Mouse (Mus musculus) thymus, adult 18-20 months (tissue): ENCODE measurements around the gene Wnt4.

Experiments
- DNase-seq, 2 experiments: peaks; one replicate each; pipeline ENCODE4 v3.0.0; 2022; ENCODE audit warnings: mixed read lengths in 2 of 2

Gene Wnt4

DNA sequence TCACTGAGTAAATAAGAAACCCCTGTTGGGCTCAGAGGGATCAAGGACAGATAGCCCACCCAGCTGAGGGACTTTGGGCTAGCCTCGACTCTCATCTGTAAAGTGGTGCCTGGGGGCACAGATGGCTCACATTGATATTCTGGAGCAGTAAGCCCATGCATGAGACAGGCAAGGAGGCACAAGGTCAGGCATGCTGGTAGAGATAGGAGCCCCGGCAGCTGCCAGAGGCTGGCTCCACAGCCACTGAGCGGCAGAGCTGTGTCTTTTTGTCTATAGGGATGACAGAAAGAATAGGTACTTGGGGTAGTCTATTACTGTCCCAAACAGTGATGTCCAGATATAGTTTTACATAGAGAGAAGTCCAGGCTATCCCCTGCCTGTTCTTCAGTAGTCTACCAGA is 4.0 kb downstream of the Wnt4 start:
- DNase-seq = no peak

DNA sequence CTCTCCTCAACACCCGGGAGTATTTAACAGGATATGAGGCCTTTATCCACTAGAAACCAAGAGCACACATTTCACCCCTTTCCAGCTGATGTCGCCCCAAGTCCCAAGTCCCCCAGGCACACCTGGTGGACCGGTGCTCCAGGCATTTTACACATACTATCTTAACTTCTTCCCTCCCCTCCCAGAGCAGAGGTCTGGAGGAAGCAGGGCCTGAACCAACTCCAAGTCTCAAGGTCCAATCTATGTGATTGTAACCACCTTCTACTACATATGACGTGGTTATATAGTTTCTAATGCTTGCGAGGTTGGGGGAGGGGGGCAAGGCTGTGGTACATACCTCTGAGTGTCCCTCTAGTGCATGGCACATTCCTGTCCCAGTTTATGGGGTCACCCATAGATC is 4.8 kb downstream of the Wnt4 start:
- no peak for DNase-seq

DNA sequence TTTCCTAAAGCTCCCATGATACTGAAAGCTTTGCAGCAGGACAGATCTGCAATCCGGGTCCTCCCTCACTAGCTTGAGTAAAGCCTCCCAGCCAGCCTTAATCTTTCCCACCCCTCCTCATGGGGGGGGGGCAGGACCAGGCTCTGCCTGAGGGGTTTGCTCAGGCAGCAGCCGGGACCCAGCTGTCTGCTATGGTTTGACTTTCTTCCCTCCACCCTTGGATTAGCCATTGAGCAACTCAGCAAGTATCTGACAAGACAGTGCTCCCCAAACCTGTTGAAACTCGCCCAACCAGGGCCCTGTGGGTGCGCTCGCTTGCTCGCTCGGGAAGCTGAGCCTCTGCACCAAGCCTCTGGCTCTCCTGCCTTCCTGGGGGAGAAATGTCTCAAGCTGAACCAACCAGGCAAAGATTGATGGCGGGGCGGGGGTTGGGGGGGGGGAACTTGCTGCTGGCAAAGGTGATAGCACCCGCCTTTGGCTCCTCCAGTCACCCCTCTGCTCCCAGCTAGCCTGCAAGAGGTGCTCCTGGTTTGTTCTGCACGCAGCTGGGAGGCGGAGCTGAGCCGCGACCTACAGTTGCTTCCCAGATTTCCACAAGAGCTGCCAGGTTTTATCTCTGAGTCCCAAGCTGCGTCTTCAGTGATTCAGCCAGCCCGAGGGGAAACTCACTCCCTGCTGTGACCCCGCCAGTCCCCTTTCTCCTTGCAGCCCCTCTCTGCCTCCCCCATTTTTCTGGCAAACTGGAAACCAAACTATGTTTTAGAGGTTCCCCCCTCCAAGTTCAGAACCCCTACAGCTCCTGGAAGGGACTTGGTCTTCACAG is 5.5 kb downstream of the Wnt4 start:
- DNase-seq = no peak

DNA sequence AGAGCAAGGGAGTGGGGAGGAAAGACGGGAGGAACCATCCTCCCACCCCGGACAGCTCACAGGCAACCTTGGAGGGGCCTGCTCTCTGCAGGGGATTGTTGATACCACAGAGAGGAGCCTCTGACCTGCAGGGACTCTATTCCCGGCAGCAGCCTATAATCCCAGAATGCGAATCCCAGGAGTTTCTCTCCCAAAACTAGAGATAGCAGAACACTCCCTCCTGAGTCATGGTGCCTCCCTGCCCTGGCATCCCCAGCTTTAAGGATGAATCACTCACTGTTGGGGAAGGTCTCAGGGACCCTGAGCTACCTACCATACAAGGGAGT is 6.1 kb downstream of the Wnt4 start:
- DNase-seq = no peak

DNA sequence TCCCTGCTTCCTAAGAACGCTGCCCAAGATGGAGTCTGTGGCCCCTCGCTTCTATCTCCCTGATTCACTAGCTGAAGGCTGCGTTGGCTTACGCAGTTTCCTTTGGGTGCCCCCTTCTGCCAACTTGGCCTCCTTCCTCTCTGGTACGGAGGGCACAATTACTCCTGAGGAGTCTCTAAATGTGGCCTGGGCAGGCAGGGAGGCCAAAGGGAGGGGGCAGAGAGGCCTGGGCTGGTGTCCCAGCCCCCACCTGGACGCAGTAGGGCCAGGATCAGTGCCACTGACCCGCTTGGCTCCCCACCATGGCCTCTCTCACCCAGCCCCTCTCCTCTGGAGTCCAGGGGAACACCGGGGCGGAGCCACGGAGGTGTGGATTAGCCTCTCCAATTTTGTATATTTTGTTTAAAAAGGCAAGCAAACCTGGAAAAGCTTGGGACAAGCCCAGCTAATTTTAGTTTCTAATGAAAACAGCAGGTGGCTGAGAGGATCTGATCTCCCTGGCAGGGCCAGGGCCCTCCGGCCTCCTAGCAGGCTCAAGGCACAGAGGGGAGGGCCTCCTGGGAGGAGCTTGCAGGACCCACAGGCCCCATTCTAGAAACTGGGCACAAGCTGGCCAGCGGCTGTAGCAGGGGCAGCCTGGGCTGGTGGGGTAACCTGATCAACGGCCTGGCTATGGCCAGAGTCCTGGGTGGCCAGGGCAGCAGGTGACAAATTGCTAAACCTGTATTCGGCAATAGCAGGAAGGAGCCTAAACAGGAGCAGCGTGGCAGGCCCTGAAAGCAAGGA is 8.8 kb downstream of the Wnt4 start:
- DNase-seq = no peak

DNA sequence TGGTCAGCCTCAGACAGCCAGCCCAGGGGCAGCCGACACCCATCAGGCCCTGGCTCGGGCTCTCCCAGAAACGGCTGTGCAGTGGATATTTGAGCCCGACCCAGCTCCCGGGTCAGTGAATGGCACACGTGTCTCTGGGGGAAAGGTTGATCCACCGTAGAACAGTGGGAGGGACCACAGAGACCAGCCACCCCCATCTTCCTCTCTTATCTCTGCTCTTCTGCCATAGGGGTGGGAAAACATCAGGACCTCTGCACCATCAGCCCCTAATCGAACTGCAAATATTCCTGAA is 9.3 kb downstream of the Wnt4 start:
- DNase-seq = no peak

DNA sequence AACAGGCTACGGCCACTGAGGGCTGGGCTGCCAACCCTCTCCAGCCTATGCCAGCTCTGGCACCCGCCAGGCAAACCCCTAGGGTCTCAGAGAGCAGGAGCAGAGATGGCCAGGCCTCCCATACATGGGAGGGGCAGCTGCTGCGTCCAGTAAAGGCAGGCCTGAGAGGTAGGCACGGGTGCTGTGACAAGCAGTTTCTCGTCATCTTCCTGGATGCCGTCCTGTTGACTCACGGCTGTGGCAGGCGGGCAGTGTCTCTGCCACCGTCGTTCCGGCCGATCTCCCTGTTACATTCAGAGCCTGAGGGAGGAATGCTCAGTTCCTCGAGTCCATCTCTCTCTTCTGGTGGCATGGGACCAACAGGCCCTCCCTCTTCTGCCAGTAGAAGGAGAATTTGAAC is 9.9 kb downstream of the Wnt4 start:
- no peak for DNase-seq

DNA sequence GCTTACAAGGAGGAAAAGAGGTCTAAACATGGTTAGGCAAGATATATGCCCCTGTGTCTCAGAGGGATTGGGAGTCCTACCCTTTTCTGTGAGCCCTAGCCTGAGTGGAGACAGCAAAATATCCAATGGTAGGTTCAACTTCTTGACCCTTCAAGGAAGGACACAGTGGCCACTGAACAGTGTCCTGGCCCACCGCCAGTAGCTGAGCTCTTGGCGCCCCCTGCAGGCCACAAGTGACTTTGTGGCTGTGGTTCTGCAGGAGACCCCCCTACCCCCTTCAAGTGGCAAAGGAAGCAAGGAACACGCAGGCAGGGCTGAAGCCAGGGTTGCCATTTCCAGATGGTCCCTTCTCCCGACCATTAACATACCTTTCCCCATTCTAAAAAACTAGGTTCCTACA is 10.5 kb downstream of the Wnt4 start:
- no peak for DNase-seq

DNA sequence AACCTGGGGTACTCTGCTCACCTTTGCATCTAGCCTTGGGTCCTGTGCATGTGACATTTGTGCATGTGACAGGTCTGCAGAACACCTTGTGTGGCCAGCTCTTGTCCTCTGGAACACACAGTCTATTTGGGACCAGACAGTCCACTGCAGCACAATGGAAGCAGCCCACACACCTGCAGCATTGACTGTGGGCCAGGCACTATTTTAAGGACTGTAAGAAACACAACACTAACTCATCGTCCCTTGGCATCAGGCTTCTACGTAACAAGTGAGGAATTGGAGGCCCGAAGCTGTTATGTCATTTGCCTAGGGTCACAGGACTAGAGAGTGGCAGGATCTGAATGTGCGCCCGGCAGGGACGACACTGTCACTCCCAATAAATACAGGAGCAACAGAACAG is 12.4 kb downstream of the Wnt4 start:
- no peak for DNase-seq

DNA sequence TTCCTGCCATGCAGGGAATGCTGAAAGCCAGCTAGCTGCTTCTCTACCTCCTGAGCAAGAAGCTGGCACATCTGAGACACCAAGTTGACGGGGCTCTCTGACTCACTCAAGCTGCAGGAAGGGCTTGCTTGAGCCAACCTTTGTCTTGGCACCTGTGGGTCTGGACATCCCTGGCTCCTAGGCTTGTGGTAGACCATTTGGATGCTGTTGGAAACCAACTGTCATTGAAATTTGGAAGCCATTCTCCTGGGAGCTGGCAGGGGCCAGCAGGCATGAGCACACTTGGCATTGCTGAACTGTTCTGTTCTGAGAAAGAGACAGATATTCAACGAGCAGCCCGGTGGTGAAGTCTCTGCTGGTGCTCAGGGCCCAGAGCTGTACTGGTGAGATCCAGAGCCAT is 13.0 kb downstream of the Wnt4 start:
- no peak for DNase-seq

DNA sequence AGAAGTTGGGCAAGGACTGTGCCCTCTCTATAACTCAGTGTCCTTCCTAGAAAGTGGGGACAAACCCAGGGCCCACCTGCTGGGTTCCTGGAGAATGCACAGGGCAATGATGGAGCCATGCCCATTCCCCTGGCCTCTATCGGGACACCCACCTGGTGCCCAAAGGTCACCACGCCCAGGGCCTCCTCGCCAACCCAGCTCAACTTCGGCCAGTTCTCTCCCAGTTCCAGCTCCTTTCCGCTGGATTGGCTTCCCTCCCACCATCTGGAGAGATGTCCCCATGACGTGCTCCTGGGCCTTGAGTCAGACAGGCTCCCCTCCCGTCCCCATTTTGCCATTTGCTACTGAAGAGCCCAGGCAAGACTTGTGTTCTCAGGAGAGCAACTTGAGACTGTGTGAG is 15.3 kb downstream of the Wnt4 start:
- no peak for DNase-seq

DNA sequence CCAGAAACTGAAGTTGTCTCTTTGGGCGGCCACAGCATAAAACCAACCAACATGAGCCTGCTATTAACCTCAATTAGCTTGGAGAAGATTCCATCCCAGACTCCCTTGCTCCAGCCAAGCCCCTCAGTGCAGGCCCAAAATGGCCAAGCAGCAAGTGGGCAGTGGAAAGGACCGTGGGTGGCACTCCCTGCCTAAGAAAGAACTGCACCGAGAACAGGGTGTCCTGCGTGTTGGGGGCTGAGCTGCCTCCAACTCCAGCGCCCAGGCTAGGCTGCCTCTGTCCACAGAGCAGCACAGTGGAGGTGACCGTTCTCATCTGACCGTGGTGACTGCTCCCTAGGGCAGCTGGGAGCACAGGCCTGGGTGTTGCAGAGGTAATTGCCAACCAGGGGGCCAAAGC is 16.7 kb downstream of the Wnt4 start:
- no peak for DNase-seq

DNA sequence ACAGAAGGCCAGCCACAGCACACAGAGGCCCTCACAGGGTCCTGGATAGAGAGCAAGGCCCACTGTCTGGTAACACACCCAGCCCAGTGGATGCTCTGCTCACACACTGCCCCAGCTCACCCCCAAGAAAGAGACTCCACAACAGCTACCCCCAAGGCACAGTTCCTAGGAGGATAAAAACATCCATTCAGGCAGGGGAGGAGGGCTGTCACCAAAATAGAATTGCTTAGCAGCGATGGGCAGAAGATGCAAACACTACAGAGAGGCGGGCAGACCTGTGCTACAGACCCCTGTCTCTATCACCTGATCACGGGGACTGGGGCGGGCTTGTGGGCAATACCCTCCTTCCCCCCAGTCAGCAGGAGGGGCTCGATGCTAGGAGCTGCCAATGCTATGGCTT is 17.2 kb downstream of the Wnt4 start:
- no peak for DNase-seq

DNA sequence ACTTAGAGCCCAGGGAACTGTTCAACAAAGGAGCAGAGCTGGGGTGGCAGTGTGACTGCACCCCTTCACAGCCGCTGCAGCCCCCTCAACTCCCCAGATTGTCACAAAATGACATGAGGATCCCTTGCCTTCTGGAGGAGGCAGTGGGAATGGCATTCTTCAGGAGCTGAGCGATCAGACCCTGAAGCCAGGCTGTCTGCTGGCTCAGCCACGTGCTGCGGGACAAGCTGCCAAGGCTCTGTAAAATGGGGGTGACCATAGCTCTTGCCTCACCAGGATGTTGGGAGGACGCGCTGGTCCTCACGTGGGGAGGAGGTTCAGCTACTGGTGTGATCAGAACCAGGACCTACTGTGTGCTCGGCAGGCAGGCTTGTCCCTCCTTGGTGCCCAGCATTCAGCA is 17.7 kb downstream of the Wnt4 start:
- DNase-seq = no peak

DNA sequence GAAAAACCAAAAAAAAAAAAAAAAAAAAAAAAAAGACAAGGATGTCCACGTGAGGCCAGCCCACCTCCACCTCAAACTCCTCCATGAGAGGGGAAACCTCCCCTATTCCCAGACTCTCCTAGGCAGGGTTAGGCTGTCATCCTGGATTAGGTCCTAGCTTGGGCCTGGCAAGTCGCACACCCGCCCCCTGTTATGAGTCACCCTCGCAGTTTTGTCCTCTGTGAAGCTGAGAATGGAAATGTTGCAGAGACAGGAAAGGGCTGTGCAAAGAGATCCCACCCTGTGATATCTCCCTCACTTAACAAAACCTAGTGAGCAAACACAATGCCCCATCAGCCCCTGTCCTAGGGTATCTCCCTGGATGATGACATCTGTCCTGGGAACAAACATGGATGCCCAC is 20.3 kb downstream of the Wnt4 start:
- DNase-seq = no peak

DNA sequence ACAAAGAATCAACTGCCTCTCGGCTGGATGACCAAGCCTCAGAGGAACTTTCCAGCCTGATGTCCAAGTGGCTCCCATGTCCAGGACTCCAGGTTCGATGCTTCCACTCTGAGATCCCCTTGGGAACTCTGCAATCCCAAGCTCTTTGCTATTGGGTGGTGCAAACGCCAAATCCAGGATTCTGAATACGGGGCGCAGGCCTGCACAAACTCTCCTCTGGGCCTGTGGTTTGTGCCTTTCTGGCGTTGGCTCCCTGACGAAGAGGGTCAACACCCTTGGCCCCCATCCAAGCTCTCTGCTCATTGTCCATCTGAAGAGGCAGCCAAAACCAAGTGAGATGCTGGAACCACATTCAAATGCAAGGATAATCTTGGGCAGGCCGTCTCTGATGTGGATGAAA is 21.1 kb downstream of the Wnt4 start:
- DNase-seq = no peak

DNA sequence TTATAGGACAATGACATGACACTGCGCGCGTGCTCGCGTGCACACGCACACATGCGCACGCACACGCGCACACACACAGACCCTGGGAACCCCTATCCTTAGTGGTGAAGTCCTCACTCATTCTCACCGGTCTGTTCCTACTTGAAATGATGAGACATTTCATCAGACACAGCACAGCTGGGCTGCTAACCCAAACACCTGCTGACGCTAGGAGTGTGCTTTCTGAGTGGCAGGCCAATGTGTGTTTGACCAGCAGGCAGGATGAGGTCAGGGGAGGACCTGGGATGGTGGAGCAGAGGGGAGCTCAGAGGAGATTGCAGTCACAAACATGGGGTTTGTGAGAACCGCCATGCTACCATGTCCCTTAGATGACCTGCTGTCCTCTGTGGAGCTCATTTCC is 22.9 kb downstream of the Wnt4 start:
- DNase-seq = no peak

DNA sequence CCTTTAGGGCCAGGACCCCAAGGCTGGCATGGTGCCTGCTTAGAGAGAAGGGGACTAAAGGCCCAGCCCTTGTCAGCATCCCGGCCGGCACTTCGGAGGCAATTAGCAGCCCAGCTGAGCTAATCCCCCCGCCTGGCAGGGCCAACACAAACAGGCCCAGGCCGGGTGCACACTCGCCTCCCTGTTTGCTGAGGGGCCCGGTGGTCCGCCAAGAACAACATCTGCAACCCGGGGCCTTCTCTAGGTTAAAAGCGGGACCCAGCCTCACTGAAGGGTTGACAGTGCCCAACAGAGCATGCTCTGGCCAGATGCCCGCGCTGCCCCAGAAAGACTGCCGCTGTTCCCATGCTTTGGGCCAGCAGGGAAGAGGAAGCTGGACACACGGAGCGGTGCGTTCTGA is 24.3 kb downstream of the Wnt4 start:
- no peak for DNase-seq

DNA sequence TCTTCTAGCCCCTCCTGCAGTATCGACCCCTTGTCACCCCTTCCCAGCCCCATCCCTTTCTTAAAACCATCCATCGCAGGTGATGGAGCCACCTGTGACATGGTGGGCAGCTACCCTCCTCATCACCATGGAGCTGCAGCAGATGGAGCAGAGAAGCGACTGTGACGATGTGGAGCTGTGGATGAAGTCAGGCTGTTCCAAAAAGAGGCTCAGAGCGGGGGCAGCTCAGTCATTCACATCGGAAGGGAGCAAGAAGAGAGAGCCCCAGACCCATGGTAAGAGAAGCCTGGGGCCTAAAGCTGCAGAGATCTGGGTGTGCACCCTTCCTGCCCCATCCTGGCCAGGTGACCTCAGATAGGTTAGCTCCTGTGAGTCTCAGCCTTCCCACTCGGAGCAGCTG is 26.8 kb downstream of the Wnt4 start:
- no peak for DNase-seq

DNA sequence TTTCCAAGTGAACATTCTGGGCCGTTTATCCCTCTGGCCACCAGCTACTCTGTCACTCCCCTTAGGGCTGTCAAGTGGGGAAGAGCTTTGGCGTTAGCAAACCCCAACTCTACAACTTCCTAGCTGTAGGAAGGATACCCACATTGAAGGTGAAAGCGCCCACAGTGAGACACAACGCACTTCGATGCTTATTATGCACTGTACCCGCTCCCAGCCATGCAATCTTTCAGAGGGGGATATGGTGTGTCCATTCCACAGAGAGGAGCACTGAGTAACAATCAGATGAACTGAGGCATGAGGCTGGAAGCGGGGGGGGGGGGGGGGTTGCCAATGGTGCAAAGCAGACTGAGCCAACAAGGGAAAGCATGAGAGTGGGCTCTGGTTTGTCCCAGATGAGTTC is 27.8 kb downstream of the Wnt4 start:
- DNase-seq = no peak

DNA sequence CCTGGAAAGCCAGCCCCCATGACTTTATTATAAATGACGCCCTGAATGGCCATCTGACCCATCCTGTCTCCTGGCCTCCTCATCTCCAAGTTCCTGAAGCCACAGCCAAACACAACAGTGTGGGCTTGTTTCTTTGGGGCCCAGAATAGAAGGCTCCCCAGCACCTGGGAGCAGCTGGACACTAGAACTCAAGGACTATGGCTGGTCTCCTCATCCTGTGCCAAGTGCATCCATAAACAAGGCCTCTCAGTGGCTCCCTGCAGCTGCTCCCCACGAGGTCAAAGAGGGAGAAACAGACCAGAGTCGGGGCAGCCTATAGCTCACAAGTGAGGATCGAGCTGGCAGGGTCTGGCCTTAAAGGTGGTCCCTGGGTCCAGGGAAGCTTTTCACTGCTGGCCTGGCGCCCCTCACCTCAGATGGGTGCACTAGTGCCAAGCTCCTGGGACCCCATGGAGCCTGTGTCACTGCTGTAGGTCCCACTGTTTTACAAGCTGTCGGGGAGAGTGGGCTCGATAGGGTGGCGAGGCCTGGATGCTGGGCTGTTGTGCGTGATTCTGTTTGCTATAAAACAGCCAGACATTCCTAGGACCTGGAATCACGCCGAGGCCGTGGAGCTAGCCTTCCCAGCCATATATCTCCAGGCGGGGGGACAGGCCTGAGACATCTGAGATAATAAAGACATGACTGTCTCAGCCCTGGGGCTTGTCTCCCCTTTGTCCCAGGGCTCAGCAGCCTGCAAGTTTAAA is 28.7 kb downstream of the Wnt4 start:
- no peak for DNase-seq

DNA sequence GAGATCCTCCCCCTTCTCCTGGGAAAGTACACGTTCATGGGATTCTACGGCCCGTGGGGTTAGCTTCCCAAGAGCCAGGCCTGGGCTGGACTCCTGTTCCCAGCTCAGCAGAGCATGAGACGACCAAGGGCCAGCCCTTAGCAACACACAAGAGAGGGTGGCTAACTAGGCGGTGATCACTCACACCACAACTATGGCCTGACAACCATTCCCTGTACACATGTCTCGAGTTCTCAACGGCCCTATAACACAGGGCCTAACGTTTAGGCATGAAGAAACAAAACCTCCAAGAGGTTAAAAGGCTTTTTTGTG is 29.2 kb downstream of the Wnt4 start:
- DNase-seq = no peak

DNA sequence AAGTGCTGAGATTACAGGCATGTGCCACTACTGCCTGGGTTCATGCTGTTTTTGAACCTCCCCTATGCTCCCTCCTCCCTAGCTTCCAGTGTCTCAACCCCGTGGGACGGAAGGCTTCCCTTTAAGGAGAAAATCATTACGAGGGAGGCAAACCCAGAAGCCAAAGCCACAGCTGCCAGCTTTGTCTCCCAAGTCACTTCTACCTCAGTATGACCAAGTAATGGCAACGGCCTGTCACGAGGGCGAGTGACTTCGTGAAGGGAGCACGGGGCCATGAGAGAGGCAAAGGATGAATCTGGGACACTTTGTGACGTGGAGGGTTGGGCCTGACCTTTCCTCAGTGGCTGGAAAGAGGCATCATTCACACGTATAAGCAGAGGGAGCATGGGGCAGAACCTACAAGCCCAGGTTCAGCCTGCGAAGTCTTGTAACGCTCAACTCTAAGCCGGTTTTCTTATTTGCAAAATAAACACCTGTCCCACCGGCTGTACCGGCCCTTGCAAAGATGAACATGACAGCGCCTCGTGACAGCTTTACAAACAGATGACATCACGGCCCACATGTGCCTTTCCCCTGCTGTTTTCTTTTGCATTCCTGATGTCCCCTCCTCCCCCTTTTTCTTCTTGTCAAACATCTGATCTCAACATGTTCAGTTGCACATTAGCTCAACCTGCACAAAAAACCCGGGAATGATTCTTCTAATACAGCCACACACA is 29.9 kb downstream of the Wnt4 start:
- no peak for DNase-seq

DNA sequence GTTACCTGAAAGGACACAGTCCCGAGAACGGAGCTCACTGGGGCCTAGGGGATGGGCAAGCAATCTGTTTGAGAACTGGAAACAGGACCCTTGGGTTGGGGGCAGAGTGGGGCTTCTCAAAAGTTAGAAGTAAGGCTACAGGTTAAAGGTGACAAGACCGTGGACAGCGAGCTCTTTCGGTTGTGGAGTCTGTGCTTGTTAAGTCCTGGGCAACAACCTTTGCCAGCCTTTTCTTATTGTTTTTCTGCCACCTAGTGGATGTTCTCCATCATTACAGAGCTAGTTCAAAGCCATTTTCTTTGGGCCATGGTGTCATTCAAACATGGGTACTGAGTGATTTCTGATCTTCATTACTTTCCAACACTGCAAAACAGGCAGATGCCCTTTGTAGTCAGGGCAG is 31.1 kb downstream of the Wnt4 start:
- DNase-seq = no peak
